Mouse (Mus musculus) embryonic facial prominence, embryonic 13.5 days (tissue): ENCODE results near the gene Fam189a1. TPM values are rescaled to one million over a fixed set of nuclear protein-coding genes. Genes with fewer than 3 reads are reported as not detected.
A peak's percentile ranks its signal among the peaks of the same experiment; 100 is the strongest.

Source experiments
- ATAC-seq: fragments of 200-750 bp; cut with Nextera tagmentation; 2 replicates; pipeline ENCODE4 v1.8.0; 2017; ENCODE audit warnings: low read depth; ENCODE audit not compliant: insufficient number of reproducible peaks, insufficient read depth, low FRiP score, low TSS enrichment
- H3K27ac ChIP-seq: fragments of 300-500 bp; sonication (generic); 2 replicates; pipeline ENCODE4 v1.5.1; 2015; ENCODE audit warnings: moderate library complexity, mild to moderate bottlenecking, inconsistent platforms
- H3K27me3 ChIP-seq: fragments of 300-500 bp; sonication (generic); 2 replicates; pipeline ENCODE4 v1.6.1; 2015; ENCODE audit warnings: mild to moderate bottlenecking, inconsistent platforms
- H3K36me3 ChIP-seq: fragments of 300-500 bp; sonication (generic); 2 replicates; pipeline ENCODE4 v1.6.1; 2015; ENCODE audit warnings: mild to moderate bottlenecking, inconsistent platforms
- H3K4me1 ChIP-seq: fragments of 300-500 bp; sonication (generic); 2 replicates; pipeline ENCODE4 v1.6.1; 2015; ENCODE audit warnings: inconsistent platforms
- H3K4me2 ChIP-seq: fragments of 300-500 bp; sonication (generic); 2 replicates; pipeline ENCODE4 v1.6.1; 2015; ENCODE audit warnings: moderate library complexity, mild to moderate bottlenecking, inconsistent platforms
- H3K4me3 ChIP-seq: fragments of 300-500 bp; sonication (generic); 2 replicates; pipeline ENCODE4 v1.5.1; 2015; ENCODE audit warnings: mild to moderate bottlenecking, inconsistent platforms
- H3K9ac ChIP-seq: fragments of 300-500 bp; sonication (generic); 2 replicates; pipeline ENCODE4 v1.6.1; 2015; ENCODE audit warnings: mild to moderate bottlenecking, inconsistent platforms
- H3K9me3 ChIP-seq: fragments of 300-500 bp; sonication (generic); 2 replicates; pipeline ENCODE4 v1.6.1; 2016; ENCODE audit warnings: inconsistent platforms
- WGBS: fragments of 180-500 bp; shearing (Covaris S2); methylation state at CpG from one replicate; pipeline ENCODE4 v1.1.7; 2015; ENCODE audit warnings: mixed read lengths; 5-methylcytosine and 5-hydroxymethylcytosine counted together
- polyA plus RNA-seq: library from polyadenylated mRNA; unstranded; fragments of >200 nt; fragmentation: Nextera tagmentation; extraction: Ambion mirVana; gene quantifications from 2 replicates; pipeline ENCODE4 v1.2.1, GENCODE M21; 2015

Fam189a1 gene
- polyA plus RNA-seq = 3.5 TPM in 2 replicates

DNA sequence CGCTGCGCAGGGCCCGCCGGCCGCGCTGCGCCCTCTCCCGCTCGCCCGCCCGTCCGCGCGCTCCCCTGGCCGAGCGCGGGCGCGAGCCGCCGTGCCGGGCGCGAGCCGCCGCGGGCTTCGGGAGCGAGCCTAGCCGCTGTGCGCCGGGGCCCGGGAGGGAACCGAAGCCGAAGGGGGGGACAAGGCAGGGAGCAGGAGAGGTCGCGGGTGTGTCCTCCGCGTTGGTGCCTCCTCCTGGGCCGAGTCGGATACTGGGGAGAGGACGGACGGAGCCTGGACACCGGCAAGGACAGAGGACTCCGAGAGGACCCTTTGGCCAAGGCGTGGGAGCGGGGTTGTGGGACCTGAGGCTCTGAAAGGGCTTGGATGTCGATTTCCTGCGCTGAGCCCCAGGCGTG lies at the start of gene Fam189a1:
Gene Fam189a1 (minus strand): TSS at position 57 of the 398 bp plus-strand sequence.
- Histone ChIP-seq H3K27ac (peak within 1 kb of the TSS; percentile 22; the same call in 1 of the 2 replicates), H3K9ac (peak within 1 kb of the TSS; percentile 81), H3K4me2 (peak within 1 kb of the TSS; percentile 97), H3K36me3 (no peaks in the 10 kb centered on the region), H3K9me3 (no peaks in the 10 kb centered on the region), H3K4me3 (peak within 1 kb of the TSS; percentile 66), H3K4me1 (peaks cover 6% of the 10 kb centered on the region; the same call in 1 of the 2 replicates), H3K27me3 (peaks cover 65% of the 10 kb centered on the region)
- ATAC-seq = 0 out of 2 replicates have a peak, but pooled peaks have one; percentile 32
- WGBS = under 1% methylated on average over 50 of the region's 50 CpGs

DNA sequence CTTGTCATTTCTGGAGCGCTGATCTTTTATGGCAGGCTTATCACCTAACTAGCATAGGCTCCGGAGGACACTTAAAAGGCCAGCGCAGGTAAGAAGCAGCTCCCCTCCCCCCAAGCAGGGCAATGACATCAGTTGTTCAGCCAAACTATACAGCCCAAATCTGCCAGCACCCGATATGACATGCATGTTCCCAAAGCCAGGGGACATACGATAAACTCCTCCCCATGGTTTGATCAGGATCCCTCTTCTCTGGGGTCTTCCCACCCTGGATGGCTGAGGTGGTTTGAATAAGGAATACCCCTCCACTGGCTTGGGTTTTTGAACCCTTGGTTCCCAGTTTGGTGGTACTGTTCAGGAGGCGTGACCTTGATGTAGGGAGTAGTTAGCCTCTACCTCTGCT lies 49.7 kb upstream of the Fam189a1 start:
- Histone ChIP-seq H3K9ac (no peak overlapping the region), H3K27me3 (no peaks in the 10 kb centered on the region), H3K4me1 (no peaks in the 10 kb centered on the region), H3K9me3 (peaks cover 6% of the 10 kb centered on the region; the same call in 1 of the 2 replicates), H3K4me2 (no peak overlapping the region), H3K27ac (no peak overlapping the region), H3K36me3 (no peaks in the 10 kb centered on the region), H3K4me3 (no peak overlapping the region)
- 91% methylated on average over 6 of the region's 6 CpGs for WGBS
- ATAC-seq = no peak

DNA sequence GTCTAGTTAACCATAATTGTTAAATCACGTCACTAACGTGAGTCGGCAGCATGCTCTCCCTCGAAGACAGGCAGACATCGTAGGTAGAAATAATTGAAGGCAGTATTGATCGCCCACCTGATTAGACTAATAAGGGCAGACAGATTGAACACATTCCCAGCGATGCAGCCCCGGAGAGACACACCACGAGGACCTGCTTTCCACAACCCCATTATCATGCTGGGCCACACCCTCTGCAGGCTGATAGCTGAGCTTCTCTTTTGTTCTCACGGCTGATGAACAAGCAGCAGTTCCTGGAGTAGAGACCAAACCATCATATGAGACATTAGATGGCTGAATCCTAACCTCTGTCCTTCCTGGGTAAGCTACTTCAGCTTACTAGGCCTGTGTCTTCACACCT lies 46.3 kb upstream of the Fam189a1 start:
- ATAC-seq = no peak
- no peaks in the 10 kb centered on the region for H3K27me3 ChIP-seq
- WGBS = 81% methylated on average over 10 of the region's 10 CpGs
- no peak overlapping the region for H3K4me3 ChIP-seq
- H3K9ac ChIP-seq = no peak overlapping the region
- H3K36me3 ChIP-seq = no peaks in the 10 kb centered on the region
- H3K4me1 ChIP-seq = no peaks in the 10 kb centered on the region
- peaks cover 11% of the 10 kb centered on the region; the same call in 1 of the 2 replicates for H3K9me3 ChIP-seq
- H3K27ac ChIP-seq = no peak overlapping the region
- H3K4me2 ChIP-seq = no peak overlapping the region

DNA sequence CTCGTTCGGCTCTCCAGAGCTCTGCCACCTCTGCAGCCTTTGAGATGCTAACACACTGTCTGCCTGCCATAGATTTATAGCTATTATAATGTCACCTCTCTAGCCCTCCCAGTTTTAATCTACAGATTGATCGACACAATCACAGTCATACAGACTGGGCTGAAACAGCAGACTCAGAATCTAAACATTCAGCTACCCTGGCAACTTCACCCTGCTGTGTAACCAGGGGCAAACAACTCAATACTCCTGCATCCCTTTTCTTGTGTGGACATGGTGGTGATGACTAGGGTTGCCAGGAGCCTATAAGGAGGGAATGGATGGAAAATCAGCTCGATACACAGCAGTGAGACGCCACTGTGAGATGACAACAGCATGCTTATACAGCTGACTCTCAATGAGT lies 24.3 kb upstream of the Fam189a1 start:
- no peak for ATAC-seq
- Histone ChIP-seq H3K4me2 (no peak overlapping the region), H3K4me1 (no peaks in the 10 kb centered on the region), H3K27me3 (no peaks in the 10 kb centered on the region), H3K36me3 (no peaks in the 10 kb centered on the region), H3K9me3 (no peaks in the 10 kb centered on the region), H3K27ac (no peak overlapping the region), H3K4me3 (no peak overlapping the region), H3K9ac (no peak overlapping the region)
- WGBS = 76% methylated on average over 5 of the region's 5 CpGs

DNA sequence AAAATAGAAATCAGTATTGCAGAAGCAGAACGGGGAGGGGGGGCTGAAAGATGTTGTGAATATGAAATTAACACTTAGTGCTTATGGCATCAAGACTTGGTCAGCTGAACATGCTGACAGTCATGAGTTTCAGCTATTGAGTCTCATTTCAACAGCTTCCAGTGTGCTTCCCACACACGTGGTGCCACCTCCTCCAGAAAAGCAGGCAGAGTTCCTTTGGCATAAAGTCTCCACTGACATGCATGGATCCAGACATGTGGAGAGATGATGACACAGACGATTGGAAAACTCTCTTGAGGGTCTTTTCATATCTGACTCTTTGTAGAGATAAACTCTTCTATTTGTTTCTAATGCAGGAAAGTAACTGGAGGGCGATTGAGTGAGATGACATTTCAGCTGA lies 14.4 kb upstream of the Fam189a1 start:
- 76% methylated on average over 4 of the region's 4 CpGs for WGBS
- H3K27ac ChIP-seq = no peak overlapping the region
- H3K9ac ChIP-seq = no peak overlapping the region
- no peaks in the 10 kb centered on the region for H3K9me3 ChIP-seq
- no peaks in the 10 kb centered on the region for H3K27me3 ChIP-seq
- H3K4me2 ChIP-seq = no peak overlapping the region
- no peak for ATAC-seq
- no peaks in the 10 kb centered on the region for H3K4me1 ChIP-seq
- no peaks in the 10 kb centered on the region for H3K36me3 ChIP-seq
- H3K4me3 ChIP-seq = no peak overlapping the region

DNA sequence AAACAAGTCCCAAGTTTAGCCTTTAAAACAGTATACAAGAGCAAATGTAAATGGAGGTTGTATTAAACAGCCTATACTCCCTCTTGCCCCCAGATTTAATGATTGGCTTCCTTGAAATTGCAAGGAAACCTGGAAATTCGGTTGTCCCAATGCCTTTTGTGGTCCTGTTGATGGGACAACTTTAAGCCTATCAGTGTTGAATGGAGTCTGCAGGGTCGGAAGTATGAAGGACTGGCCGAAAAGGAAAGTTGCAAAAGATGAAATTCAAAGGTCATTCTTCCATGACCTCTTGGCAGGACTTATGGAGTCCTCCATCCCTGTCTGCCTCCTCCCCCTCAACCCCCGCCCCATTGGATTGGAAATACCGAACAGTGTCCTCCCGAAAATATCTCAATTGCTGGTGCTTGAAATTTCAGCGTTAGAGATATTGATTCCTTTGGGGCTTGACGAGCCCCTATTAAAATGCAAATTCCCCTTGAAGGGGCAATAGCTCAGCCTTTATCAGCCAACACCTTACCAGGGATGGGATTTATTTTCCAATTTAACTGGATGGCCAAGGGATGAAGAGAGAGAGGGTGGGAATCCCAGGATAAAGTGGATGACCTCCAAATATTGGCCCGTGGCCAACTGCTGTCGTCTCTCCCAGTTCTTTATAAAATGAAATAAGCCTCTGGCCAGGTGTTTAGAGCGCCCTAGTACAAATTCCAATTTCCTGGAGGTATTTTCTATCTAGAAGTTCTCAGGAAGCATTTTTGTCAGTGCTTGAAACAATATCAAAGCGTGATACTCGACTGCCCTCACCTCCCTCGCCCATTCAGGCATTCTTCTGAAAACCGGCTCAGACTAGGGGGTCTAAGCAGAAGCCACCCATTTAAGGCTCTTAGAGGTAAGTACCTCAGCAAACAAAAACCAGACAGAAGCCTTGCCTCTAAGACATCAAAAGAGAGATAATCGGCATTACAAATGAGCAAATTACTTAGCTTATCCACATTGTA lies 958 bp upstream of the Fam189a1 start:
- Histone ChIP-seq H3K27me3 (peaks cover 65% of the 10 kb centered on the region), H3K4me1 (peaks cover 6% of the 10 kb centered on the region; the same call in 1 of the 2 replicates), H3K4me3 (peak overlapping the region; percentile 66), H3K36me3 (no peaks in the 10 kb centered on the region), H3K4me2 (peak overlapping the region; percentile 97), H3K27ac (no peak overlapping the region), H3K9ac (peak overlapping the region; percentile 81; the same call in 1 of the 2 replicates), H3K9me3 (no peaks in the 10 kb centered on the region)
- ATAC-seq = no peak
- 9% methylated on average over 16 of the region's 16 CpGs for WGBS

DNA sequence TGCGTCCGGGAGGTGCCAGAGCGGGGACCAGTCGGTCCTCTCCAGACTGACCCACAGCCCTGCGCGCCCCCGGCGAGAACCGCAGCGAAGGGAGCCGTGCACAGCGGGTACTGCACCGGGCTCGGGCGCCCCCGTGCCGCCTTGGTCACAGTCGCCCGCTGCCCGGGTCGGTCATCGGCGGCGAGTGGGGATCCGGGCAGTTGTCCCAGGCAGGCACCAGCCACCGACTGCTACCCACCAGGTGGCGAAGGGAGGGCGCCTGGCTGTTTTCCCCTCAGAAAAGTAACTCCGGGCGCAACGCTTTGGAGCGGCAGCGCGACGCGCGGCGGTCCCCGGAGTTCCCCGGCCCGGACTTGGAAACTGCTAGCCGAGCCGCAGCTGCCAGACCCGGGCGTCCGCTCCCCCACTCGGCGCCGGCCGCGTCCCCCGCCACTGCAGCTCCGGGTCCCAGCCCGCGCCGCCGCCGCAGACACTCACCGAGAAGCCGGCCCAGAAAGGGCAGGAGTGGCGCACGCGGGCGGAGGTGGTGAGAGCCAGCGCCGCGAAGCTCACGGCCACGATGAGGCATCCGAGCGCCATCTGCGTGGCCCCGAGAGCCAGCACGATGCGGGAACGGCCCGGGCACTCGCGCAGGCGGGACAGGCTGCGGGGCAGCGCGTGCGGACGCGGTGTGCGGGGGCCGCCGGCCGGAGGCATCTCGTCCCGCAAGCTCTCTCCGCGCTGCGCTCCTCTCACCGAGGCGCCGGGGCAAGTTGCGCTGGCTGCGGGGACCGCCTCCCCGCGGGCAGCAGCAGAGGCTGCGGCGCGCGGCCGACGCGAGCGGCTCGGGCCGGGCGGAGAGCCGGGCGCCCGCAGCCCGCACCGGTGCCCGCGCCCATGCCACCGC lies 499 bp downstream of the Fam189a1 start:
- H3K9me3 ChIP-seq = no peaks in the 10 kb centered on the region
- peaks cover 6% of the 10 kb centered on the region; the same call in 1 of the 2 replicates for H3K4me1 ChIP-seq
- peaks cover 65% of the 10 kb centered on the region for H3K27me3 ChIP-seq
- H3K27ac ChIP-seq = peak overlapping the region; percentile 22; the same call in 1 of the 2 replicates
- peak overlapping the region; percentile 97 for H3K4me2 ChIP-seq
- under 1% methylated on average over 105 of the region's 122 CpGs for WGBS
- ATAC-seq = 0 out of 2 replicates have a peak, but pooled peaks have one; percentile 33
- H3K4me3 ChIP-seq = peak overlapping the region; percentile 66
- no peaks in the 10 kb centered on the region for H3K36me3 ChIP-seq
- peak overlapping the region; percentile 81 for H3K9ac ChIP-seq

DNA sequence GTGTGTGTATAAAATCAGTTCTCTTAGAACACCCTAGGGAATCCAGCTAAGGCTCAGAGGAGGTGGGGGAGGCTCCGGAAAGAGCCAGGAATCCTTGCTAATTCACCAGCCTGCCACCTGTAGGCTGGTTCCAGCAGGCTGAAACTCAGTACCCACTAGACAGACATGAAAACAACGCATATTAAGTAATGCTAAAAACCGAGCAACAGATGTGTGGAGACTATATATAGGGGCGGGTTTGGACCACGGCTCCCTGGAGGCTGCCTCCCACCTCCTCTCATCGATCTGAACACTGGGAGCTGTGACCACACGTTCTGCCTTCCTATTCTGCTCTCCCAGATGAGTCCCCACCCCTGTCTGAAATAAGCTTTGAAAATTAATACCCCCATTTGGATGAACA lies 1.8 kb downstream of the Fam189a1 start:
- peaks cover 6% of the 10 kb centered on the region; the same call in 1 of the 2 replicates for H3K4me1 ChIP-seq
- H3K27ac ChIP-seq = no peak overlapping the region
- peak overlapping the region; percentile 18; the same call in 1 of the 2 replicates for H3K4me3 ChIP-seq
- H3K36me3 ChIP-seq = no peaks in the 10 kb centered on the region
- peak overlapping the region; percentile 97 for H3K4me2 ChIP-seq
- H3K9me3 ChIP-seq = no peaks in the 10 kb centered on the region
- WGBS = 4% methylated on average over 7 of the region's 7 CpGs
- peaks cover 65% of the 10 kb centered on the region for H3K27me3 ChIP-seq
- ATAC-seq = no peak
- no peak overlapping the region for H3K9ac ChIP-seq

DNA sequence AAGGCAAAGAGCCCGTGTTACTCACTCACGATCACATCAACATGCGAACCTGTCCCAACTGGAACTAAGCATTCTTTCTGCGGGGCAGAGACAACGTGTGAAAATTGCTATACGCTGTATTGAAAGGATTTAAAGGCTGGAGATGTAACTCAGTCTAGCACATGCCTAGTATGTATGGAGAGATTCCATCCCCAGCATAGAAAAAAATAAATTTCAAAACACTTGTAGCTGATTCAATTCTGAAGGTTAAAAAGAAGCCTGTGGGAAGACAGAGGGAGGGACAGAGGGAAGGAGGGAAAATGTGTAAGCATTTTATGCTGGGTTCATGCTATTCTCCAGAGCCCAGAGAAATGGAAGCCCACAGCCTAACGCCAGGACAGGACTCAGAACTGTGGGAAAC lies 2.5 kb downstream of the Fam189a1 start:
- Histone ChIP-seq H3K4me3 (no peak overlapping the region), H3K9me3 (no peaks in the 10 kb centered on the region), H3K36me3 (no peaks in the 10 kb centered on the region), H3K27ac (no peak overlapping the region), H3K4me1 (peaks cover 6% of the 10 kb centered on the region; the same call in 1 of the 2 replicates), H3K9ac (no peak overlapping the region), H3K4me2 (no peak overlapping the region), H3K27me3 (peaks cover 59% of the 10 kb centered on the region)
- WGBS = 66% methylated on average over 7 of the region's 7 CpGs
- no peak for ATAC-seq

DNA sequence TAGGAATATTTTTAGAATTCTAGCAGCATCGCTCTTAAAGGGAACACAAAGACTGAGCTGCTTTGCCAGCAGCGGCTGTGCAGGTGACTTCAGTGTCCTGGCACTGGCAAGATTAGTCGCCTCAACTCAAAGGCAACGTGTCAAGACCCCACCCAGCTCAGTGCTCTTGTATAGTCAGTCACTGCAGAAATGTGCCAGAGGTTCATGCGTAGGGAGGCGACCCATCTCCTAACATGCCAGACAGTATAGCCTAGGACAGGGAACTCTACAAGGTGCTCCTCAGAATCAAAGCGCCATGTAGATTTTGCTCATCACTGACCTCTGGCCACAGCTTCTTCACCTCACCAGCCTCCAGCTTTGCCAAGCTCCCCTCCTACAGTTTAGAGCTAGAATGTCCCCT lies 4.8 kb downstream of the Fam189a1 start:
- no peak for ATAC-seq
- peaks cover 36% of the 10 kb centered on the region for H3K27me3 ChIP-seq
- WGBS = 91% methylated on average over 7 of the region's 7 CpGs
- H3K4me1 ChIP-seq = peaks cover 6% of the 10 kb centered on the region; the same call in 1 of the 2 replicates
- no peak overlapping the region for H3K4me2 ChIP-seq
- H3K9me3 ChIP-seq = no peaks in the 10 kb centered on the region
- H3K27ac ChIP-seq = no peak overlapping the region
- no peaks in the 10 kb centered on the region for H3K36me3 ChIP-seq
- no peak overlapping the region for H3K4me3 ChIP-seq
- no peak overlapping the region for H3K9ac ChIP-seq

DNA sequence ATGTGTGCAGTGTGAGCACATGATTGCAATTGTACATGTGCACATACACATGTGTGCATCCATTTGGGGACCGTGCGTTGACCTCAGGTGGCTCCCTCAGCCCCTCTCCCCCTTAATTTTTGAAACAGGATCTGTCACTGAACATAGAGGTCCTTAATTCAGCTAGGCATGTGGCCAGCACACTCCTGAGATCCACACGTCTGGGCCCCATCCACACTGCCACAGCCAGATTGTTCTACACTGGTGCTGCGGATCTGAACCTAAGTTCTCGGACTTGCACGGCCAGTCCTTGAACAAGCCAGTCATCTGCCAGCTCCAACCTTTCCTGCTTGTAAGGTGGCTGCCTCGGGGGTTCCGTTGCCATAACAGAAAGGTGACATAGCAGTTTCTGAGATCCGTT lies 7.3 kb downstream of the Fam189a1 start:
- no peak overlapping the region for H3K27ac ChIP-seq
- no peak overlapping the region for H3K9ac ChIP-seq
- H3K27me3 ChIP-seq = peaks cover 15% of the 10 kb centered on the region
- 81% methylated on average over 9 of the region's 9 CpGs for WGBS
- no peak overlapping the region for H3K4me2 ChIP-seq
- no peak for ATAC-seq
- no peak overlapping the region for H3K4me3 ChIP-seq
- H3K4me1 ChIP-seq = peaks cover 4% of the 10 kb centered on the region; the same call in 1 of the 2 replicates
- H3K9me3 ChIP-seq = no peaks in the 10 kb centered on the region
- H3K36me3 ChIP-seq = no peaks in the 10 kb centered on the region
